Mouse (Mus musculus) kidney, adult 9 months (tissue): Measurements from ENCODE around the gene Syt9.

Source experiments
- DNase-seq: peaks from one replicate; pipeline ENCODE4 v3.0.0; 2022

The Syt9 gene

GRCm38 (mm10) chr7:107370232-107371125, at the start of gene Syt9:
TSS of gene Syt9 (plus strand) at chr7:107370728.
- DNase-seq = peak; percentile 17

DNA sequence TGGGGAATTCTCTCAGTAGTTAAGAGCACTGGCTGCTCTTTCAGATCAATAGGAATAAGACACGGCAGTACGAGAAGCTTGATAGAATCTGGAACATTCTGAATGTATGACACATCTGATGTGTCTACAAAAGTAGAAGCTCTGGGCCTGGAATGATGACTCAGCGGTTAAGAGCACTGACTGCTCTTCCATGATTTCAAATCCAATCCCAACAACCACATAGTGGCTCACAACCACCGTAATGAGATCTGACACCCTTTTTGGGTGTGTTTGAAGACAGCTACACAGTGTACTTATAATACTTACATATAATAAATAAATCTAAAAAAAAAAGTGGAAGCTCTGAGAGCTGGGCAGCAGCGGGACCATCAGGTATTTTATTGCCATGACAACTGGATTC, 31.5 kb upstream of the Syt9 start:
- DNase-seq = no peak

DNA sequence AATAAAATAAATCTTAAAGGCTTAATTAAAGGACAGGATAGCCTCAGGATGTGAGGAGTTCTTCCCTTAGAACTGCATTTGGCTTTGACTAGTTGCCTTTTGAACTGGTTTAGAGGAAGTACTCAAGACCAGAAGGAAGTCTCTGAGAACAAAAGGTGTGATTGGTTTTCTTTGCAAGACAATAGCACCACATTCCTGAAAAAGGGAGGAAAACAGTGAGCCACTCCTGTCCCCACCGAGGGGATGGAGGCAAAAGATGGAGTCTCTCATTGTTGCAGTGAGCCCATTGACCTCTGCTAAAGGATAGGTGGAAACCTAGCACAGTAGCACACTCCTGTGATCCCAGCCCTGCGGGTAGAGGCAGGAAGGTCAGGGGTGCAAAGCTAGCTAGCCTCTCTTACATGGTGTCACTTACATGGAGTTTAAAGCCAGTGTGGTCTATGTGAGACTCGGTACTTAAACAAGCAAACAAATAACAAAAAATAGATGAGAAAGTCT, 30.9 kb upstream of the Syt9 start:
- no peak for DNase-seq

- DNase-seq = no peak
These were observed 30.3 kb upstream of the Syt9 start for GRCm38 (mm10) chr7:107340221-107340620.

DNA sequence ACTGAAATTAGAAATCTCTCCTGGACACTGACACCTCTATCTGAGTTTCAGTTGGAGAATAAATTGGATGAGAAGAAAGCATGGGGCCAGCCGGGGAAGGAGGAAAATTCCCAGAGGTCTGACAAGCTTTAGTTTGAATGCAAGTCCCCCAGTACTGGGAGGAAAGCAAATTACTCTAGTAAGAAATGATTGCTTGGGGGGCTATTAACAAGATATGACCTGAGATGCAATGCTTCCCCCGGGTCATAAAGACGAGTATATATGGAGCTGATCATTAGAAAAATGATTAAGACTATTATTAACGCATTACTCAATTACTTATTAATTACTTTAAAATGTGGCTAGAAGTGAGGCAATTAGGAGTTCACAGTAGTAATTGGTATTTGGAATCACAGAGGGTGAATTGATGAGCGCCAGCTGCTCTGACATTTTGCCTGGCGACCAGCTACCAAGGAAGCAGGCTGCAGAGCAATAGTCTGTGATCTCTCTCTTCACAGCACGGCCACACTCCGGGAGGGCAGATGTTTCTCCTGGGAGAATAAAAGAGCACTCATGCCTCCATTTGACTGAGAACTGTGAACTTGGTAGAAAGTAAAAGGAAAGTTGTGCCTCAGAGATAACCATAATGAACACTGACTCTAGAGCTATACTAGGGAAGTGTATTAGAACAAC, 28.9 kb upstream of the Syt9 start:
- no peak for DNase-seq

GRCm38 (mm10) chr7:107349201-107349600, 21.3 kb upstream of the Syt9 start:
- no peak for DNase-seq

DNA sequence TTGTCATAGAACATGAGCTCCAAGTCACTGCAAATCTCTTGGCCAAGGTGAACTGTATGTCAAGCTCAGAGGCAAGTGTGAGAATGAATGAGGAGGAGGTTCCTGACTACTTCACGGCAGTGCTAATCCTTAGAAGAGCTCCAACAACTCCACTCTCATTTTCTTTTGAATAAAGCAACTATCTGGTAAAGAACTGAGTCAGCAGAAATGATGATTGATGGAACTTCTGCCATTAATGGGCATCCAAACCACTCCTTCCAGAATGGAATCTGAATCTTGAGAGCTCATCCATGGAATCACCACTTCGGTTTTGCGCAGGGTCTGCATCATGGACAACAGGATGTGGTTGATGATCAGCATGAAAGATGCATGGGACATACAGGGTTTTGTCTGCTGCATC, 8.4 kb upstream of the Syt9 start:
- DNase-seq = no peak

- DNase-seq = no peak
These were observed 7.9 kb upstream of the Syt9 start for GRCm38 (mm10) chr7:107362634-107363033.

DNA sequence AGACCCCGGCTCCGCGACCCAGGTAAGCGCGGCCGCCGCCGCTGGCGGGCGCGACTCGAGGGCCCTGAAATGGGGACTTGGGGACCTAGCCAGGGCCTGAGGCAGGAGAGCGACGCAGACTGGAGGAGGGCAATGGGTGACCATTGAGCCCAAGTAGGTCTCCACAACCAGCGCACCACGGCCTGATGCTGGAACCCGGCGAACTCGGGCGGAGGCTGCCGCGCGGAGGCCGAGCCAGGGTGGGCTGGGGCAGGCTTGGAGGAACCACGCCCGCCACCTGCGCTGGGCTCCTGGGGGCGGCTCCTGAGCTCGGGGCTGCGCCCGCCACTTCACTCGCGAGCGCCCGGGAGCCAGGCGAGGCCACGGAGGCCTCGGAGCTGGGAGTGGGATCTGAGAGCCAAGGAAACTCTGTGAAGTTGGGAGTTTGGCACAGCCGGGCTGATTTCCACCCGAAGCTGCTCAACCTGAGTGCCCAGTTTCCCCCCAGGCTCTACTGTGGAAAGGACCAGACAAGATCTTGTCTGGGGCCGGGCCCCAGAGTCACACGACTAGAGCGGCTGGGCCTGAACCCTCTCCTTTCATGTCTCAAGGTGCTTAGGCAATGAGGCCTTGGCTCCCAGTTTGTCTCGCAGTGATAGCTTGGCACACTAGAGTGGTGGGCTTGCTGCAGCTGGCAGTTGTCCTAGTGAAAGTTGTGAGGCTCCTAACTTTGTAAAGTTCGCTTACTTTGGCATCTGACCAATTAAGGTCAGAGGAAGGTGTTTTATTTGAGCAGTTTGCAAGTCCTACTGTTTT, 795 bp downstream of the Syt9 start:
- DNase-seq = peak; percentile 4

- no peak for DNase-seq
These were observed 10.0 kb downstream of the Syt9 start for GRCm38 (mm10) chr7:107380562-107380961.

- no peak for DNase-seq
These were observed 19.1 kb downstream of the Syt9 start for GRCm38 (mm10) chr7:107389604-107390003.

GRCm38 (mm10) chr7:107392749-107393148, 22.2 kb downstream of the Syt9 start:
- no peak for DNase-seq

GRCm38 (mm10) chr7:107400061-107400799, 29.7 kb downstream of the Syt9 start:
- no peak for DNase-seq

DNA sequence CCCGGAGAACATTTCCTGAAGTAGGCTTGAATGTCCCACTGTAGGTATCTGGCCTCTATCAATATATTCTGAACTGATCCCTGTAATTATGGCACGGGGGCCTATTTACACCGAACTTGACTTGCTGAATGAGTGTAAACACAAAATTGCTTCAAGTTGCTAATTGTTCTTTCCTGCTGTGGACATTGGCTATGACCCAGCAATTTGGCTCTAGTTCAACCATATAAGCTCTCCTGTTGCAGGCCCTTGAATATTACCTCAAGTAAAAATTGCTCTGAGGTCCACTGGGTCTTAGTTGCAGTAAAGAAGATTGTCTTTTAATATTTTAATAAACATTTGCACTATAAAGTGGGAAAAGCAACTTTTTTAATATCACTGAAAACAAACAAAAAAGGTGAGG, 32.7 kb downstream of the Syt9 start:
- DNase-seq = no peak

- no peak for DNase-seq
These were observed 44.4 kb downstream of the Syt9 start for GRCm38 (mm10) chr7:107414928-107415327.

DNA sequence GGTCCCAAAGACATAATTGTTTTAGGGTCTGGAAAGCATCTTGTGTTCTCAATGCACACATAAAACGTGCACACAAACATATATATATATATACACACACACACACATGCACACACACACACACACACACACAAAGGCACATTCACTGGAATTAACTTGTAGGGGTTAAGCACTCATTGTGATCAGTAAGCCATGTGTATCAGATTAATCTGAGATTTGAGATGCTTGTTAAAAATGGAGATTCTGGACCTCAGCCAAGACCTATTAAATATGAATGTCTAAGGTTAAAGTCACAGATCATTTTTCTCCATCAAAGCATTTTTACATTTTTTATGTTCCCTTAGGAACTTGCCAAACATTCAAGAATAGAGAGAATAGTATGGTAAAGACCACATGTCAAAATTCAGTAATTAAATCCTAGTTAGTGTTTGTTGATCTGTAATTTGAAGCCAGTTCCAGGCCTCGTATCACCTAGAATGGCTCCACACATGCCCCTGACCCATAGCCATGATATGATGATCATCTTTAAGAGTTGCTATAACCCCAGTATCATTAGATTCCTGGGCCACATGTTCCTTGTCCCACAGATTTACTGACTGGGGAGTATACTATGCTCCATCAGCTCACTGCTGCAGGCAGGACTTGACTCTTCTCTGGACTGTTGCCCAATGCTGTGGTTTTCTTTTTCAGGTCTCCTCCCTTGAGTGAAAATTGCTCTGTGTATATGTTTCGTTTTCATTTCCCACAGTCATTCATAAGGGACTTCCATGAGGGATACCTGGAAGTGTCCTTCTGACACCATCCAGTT, 46.7 kb downstream of the Syt9 start:
- no peak for DNase-seq

- DNase-seq = no peak
These were observed 66.9 kb downstream of the Syt9 start for GRCm38 (mm10) chr7:107437381-107437780.

- no peak for DNase-seq
These were observed 74.1 kb downstream of the Syt9 start for GRCm38 (mm10) chr7:107444579-107444978.

DNA sequence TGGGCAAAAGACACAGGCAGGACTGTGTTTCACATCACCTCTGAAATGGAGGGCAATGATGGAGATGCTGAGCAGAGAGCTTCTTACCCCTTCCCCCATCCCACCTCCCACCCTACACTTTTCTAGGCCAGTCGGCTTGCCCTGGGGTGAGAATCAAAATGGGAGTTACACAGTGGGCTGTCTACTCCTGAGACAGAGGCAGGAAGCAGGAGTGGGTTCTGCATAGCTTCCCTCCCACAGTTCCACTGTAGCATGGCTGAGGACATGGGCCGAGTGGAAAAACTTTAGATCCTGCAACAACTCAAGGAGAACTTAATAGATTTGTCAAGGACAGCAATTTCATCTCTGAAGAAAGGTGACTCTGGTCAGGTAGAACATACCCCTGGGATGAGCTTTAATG, 84.1 kb downstream of the Syt9 start:
- DNase-seq = no peak

- peak; percentile 4 for DNase-seq
These were observed 84.6 kb downstream of the Syt9 start for GRCm38 (mm10) chr7:107455118-107455521.

GRCm38 (mm10) chr7:107461167-107461566, 90.6 kb downstream of the Syt9 start:
- DNase-seq = no peak
